8 mouse cellular contexts compared by ENCODE assay signal in genomic region chr13:44133436-44133835, GRCm38 (mm10).
DNase-seq lines count a peak whose midpoint lies in the region; ATAC-seq lines count a peak whose summit lies in the region.

No protein-coding gene starts in this region.

- 0 out of 2 replicates have a peak, but pooled peaks cover 3% of the 10 kb centered on the region for H3K9me3 ChIP-seq in heart, embryonic 12.5 days (replicated peaks)

- peak; percentile 43 to 74 for DNase-seq in heart, adult 18-20 months
- peak; percentile 12 to 20 for DNase-seq in spleen, postnatal 36 days (ENCODE audit: low spot score in 2 of 2)
- no peak for DNase-seq in spleen, adult 18-20 months
- DNase-seq in heart, postnatal 25 days (ENCODE audit: low spot score) = peak; percentile 51
- no peak for DNase-seq in right cerebral cortex, adult 18-20 months
- DNase-seq in frontal cortex, postnatal 10 days (ENCODE audit: low spot score in 2 of 2) = no peak
- no peak for DNase-seq in frontal cortex, postnatal 14 days (ENCODE audit: low spot score in 2 of 2)

- no peaks in the 10 kb centered on the region for H3K27me3 ChIP-seq in heart, embryonic 12.5 days (replicated peaks)

- H3K4me2 ChIP-seq in heart, embryonic 12.5 days = no peak overlapping the region

- no peak overlapping the region for H3K27ac ChIP-seq in heart, embryonic 12.5 days (ENCODE audit: poor library complexity, severe bottlenecking)

- H3K4me1 ChIP-seq in heart, embryonic 12.5 days (replicated peaks) = peaks cover 12% of the 10 kb centered on the region

- H3K9ac ChIP-seq in heart, embryonic 12.5 days = no peak overlapping the region

- WGBS in heart, embryonic 12.5 days = 48% methylated on average over 9 of the region's 9 CpGs

- intact Hi-C loops in heart, postnatal 25 days (cut with DNase I) = no loop called here

- H3K4me3 ChIP-seq in heart, embryonic 12.5 days = no peak overlapping the region

- ATAC-seq in heart, embryonic 12.5 days (ENCODE audit: insufficient number of reproducible peaks, low FRiP score) = no peak

- no peaks in the 10 kb centered on the region for H3K36me3 ChIP-seq in heart, embryonic 12.5 days

Comparison
In these comparisons a context has a peak if more than half of its experiments do, and no peak if none do; other contexts are left out.
1. DNase-seq: peak in heart, adult 18-20 months (2 of 2), spleen, postnatal 36 days (2 of 2) and heart, postnatal 25 days (single experiment); none in spleen, adult 18-20 months (0 of 2), right cerebral cortex, adult 18-20 months (single experiment), frontal cortex, postnatal 10 days (0 of 2) and frontal cortex, postnatal 14 days (0 of 2).